Mouse (Mus musculus) megakaryocyte, embryonic 14.5 days (primary cell): ENCODE data around the gene Cryge. TPM values are rescaled to one million over a fixed set of nuclear protein-coding genes. Genes with fewer than 3 reads are reported as not detected.

Source experiments
- H3K27me3 ChIP-seq: replicated peaks from 2 replicates; pipeline ENCODE3; 2012; ENCODE audit warnings: inconsistent platforms
- H3K36me3 ChIP-seq: replicated peaks from 2 replicates; pipeline ENCODE3; 2012; ENCODE audit warnings: low read length, inconsistent platforms, mixed read lengths
- H3K4me1 ChIP-seq: 2 replicates; pipeline ENCODE4 v1.6.1; 2012; ENCODE audit warnings: inconsistent platforms
- H3K4me3 ChIP-seq: replicated peaks from 2 replicates; pipeline ENCODE3; 2012; ENCODE audit warnings: moderate library complexity, mild to moderate bottlenecking, inconsistent platforms
- H3K9me3 ChIP-seq: 2 replicates; pipeline ENCODE4 v1.6.1; 2012; ENCODE audit warnings: inconsistent platforms
- FLI1 ChIP-seq: IDR thresholded peaks from 2 replicates; pipeline ENCODE4 v1.6.1; 2012; ENCODE audit warnings: low read length, inconsistent platforms, mixed read lengths
- GATA1 ChIP-seq: IDR thresholded peaks from 3 replicates; pipeline ENCODE4 v1.6.1; 2012; ENCODE audit warnings: mixed read lengths, low read length, inconsistent platforms, borderline replicate concordance
- polyA plus RNA-seq: library from polyadenylated mRNA; stranded (reverse); fragments of >175 nt; gene quantifications from 2 replicates; pipeline ENCODE4 v1.2.3, GENCODE M21; 2012; ENCODE audit warnings: low replicate concordance; ENCODE audit not compliant: insufficient read depth

Cryge gene
- polyA plus RNA-seq, 1 experiment = not detected

GRCm38 (mm10) chr1:65035513-65035912 is 15.4 kb downstream of the Cryge start:
- H3K36me3 ChIP-seq = no peaks in the 10 kb centered on the region
- no peaks in the 10 kb centered on the region for H3K9me3 ChIP-seq
- H3K4me3 ChIP-seq = no peak overlapping the region
- H3K4me1 ChIP-seq = no peaks in the 10 kb centered on the region
- no peaks in the 10 kb centered on the region for H3K27me3 ChIP-seq
- TF ChIP-seq FLI1 (no peak), GATA1 (no peak)

GRCm38 (mm10) chr1:65032641-65033040 is 18.3 kb downstream of the Cryge start, which contains the start of gene Akr1cl:
Gene Akr1cl (minus strand): TSS chr1:65032759.
- TF ChIP-seq GATA1 (no peak), FLI1 (no peak)
- Histone ChIP-seq H3K4me3 (no peak within 1 kb of the TSS), H3K27me3 (no peaks in the 10 kb centered on the region), H3K9me3 (no peaks in the 10 kb centered on the region), H3K36me3 (no peaks in the 10 kb centered on the region), H3K4me1 (no peaks in the 10 kb centered on the region)

DNA sequence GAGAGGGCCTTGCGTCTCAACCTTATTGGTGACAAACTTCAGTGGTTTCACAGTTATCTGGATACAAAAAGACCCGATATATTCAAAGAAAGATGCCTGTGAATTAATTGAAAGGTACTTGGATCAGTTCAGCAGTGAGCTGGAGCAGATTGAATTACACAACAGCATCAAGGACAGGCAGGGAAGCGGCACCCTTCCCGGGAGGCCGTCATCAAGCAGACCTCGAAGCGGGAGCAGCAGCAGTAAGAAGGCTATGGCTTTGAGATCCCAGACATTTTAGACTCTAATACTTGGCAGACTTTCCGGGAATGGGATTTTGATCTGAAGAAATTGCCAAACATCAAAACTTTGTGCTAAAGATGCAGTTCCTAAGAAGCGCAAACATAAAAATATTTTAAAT is 22.7 kb downstream of the Cryge start:
- H3K36me3 ChIP-seq = no peaks in the 10 kb centered on the region
- no peak overlapping the region for H3K4me3 ChIP-seq
- TF ChIP-seq FLI1 = no peak
- TF ChIP-seq GATA1 = no peak
- H3K9me3 ChIP-seq = no peaks in the 10 kb centered on the region
- no peaks in the 10 kb centered on the region for H3K27me3 ChIP-seq
- H3K4me1 ChIP-seq = no peaks in the 10 kb centered on the region

DNA sequence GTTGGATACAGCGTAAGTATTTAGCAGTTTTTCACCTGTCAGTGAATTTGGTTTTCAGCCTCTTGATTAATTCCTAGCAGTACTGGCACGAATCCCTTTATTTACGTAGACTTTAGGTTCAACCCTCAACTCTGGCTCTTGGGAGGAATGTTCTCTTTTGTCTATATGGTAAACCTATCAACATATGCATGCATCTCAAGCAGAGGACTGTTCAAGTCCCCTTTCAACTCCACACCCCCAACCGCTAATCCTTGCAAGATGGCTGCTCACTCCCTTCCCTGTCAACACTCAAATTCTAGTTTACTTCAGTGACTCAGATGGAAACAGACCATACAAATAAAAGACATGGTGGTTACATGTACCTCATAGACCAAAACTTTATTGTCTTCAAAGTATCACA is 38.2 kb downstream of the Cryge start:
- no peak for TF ChIP-seq GATA1
- no peak for TF ChIP-seq FLI1
- no peaks in the 10 kb centered on the region for H3K4me1 ChIP-seq
- H3K36me3 ChIP-seq = no peaks in the 10 kb centered on the region
- H3K9me3 ChIP-seq = no peaks in the 10 kb centered on the region
- no peak overlapping the region for H3K4me3 ChIP-seq
- peaks cover 5% of the 10 kb centered on the region for H3K27me3 ChIP-seq

DNA sequence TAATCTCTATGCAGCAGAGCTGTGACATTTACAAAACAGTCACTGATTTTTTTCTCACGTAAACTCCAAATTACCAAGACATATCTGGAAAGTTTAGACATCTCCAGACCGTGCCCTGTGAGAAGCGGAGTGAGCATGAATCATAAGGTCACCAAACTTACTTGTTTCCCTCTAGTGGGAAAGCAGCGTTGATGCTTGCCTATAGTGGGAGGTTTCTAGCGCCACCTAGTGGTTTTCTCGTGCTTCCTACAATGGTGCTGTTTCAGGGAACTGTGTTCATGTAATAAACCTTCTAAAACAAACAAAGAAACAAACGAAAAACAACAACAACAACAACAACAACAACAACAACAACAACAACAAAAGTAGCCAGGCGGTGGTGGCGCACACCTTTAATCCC is 40.8 kb downstream of the Cryge start:
- peaks cover 9% of the 10 kb centered on the region for H3K9me3 ChIP-seq
- no peaks in the 10 kb centered on the region for H3K27me3 ChIP-seq
- H3K4me1 ChIP-seq = no peaks in the 10 kb centered on the region
- TF ChIP-seq FLI1 (no peak), GATA1 (no peak)
- no peak overlapping the region for H3K4me3 ChIP-seq
- no peaks in the 10 kb centered on the region for H3K36me3 ChIP-seq

DNA sequence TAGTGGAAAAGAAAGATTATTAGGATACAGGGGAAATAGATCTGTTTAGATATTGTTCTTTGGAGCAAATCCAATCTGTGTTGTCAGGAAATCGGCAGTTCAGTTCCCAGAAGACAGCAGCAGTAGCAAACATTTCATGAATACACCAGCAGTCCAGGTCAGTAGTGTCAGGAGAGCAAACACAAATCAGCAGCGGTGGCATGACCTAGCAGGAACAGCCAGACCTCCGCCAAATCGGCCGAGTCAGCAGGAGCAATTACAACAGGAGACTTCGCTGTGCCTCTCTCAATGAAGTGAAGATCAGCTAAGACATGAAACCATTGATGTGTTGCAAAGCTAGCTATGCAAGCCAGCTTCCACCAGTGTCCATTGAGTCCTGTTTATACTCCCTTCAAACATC is 45.4 kb downstream of the Cryge start:
- no peak for TF ChIP-seq GATA1
- TF ChIP-seq FLI1 = no peak
- peaks cover 7% of the 10 kb centered on the region for H3K27me3 ChIP-seq

DNA sequence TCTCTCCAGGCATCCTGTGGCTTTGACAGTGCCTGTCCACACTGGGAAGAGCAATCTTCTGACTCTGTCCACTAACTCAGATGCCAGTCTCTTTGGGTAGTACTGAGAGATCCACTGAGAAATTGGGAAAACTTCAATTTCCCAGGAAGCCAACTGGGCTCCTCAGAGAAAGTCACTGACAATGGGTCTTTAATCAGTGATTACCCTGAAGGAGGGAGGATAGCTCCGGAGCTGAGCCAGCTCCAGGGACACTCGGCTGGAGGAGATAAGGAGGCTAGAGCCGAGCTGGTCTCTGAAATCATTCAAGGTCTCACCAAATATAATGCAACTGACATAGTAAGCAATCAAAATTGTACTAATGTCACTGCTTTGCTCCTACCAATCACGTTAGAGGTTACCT is 46.4 kb downstream of the Cryge start:
- TF ChIP-seq GATA1 (no peak), FLI1 (no peak)

More for the DNA sequence above, 45.4 kb downstream of the Cryge start:
- H3K36me3 ChIP-seq = no peaks in the 10 kb centered on the region
- no peak overlapping the region for H3K4me3 ChIP-seq
- no peaks in the 10 kb centered on the region for H3K4me1 ChIP-seq
- peaks cover 19% of the 10 kb centered on the region for H3K9me3 ChIP-seq

More for the DNA sequence above, 46.4 kb downstream of the Cryge start:
- no peak overlapping the region for H3K4me3 ChIP-seq
- H3K27me3 ChIP-seq = peaks cover 7% of the 10 kb centered on the region
- no peaks in the 10 kb centered on the region for H3K36me3 ChIP-seq
- no peaks in the 10 kb centered on the region for H3K4me1 ChIP-seq
- H3K9me3 ChIP-seq = peaks cover 19% of the 10 kb centered on the region

Other genes starting within 250 kb of the Cryge start
- 0.89 TPM in 1 of 2 replicates, not detected in the other for gene Plekhm3, start 94.3 kb downstream of the Cryge start, polyA plus RNA-seq
- not detected in 2 replicates for gene Akr1cl, start 18.4 kb downstream of the Cryge start, polyA plus RNA-seq
- gene Crygd, start 12.3 kb upstream of the Cryge start, polyA plus RNA-seq = not detected in 2 replicates
- gene Crygc, start 22.5 kb upstream of the Cryge start, polyA plus RNA-seq = not detected in 2 replicates
- gene Crygb, start 31.1 kb upstream of the Cryge start, polyA plus RNA-seq = not detected in 2 replicates
- gene Cryga, start 52.2 kb upstream of the Cryge start, polyA plus RNA-seq = not detected in 2 replicates
- gene Gm28845, start 68.4 kb upstream of the Cryge start, polyA plus RNA-seq = not detected in 2 replicates
- not detected in 2 replicates for gene D630023F18Rik, start 72.1 kb upstream of the Cryge start, polyA plus RNA-seq
- 3.3 TPM in 1 of 2 replicates, not detected in the other for gene Idh1, start 135.4 kb upstream of the Cryge start, polyA plus RNA-seq
- 1.6 and 2.6 TPM in 2 replicates for gene Pikfyve, start 135.5 kb upstream of the Cryge start, polyA plus RNA-seq
- not detected in 2 replicates for gene Pth2r, start 230.9 kb upstream of the Cryge start, polyA plus RNA-seq